Mouse (Mus musculus) cerebellum, adult 2 months (tissue): ENCODE data around the gene Bank1.

ENCODE experiments used
- CTCF ChIP-seq: fragments of 200-500 bp; IDR thresholded peaks from 2 replicates; pipeline ENCODE4 v1.5.1; 2011; ENCODE audit warnings: low read depth, mild to moderate bottlenecking, control low read depth, low read length, moderate library complexity, borderline replicate concordance; ENCODE audit not compliant: insufficient read depth
- POLR2A ChIP-seq: fragments of 200-500 bp; IDR thresholded peaks from 2 replicates; pipeline ENCODE4 v1.6.1; 2011; ENCODE audit warnings: low read length, control low read depth, borderline replicate concordance; ENCODE audit not compliant: insufficient read depth

GRCm38 (mm10) chr3:136297355-136297754 is 28.5 kb downstream of the Bank1 start:
- TF ChIP-seq POLR2A = no peak
- no peak for TF ChIP-seq CTCF
